Mouse (Mus musculus) embryonic fibroblast, embryonic 13.5 days (primary cell): ENCODE measurements around the gene Pttg1ip. TPM values are rescaled to one million over a fixed set of nuclear protein-coding genes. Genes with fewer than 3 reads are reported as not detected.

Source experiments
- H3K27ac ChIP-seq: 2 replicates; pipeline ENCODE4 v1.5.1; 2012; ENCODE audit warnings: low read length, control low read depth, inconsistent platforms; ENCODE audit not compliant: insufficient read depth
- H3K4me1 ChIP-seq: 2 replicates; pipeline ENCODE4 v1.6.1; 2011; ENCODE audit warnings: low read length; ENCODE audit not compliant: control insufficient read depth, insufficient read depth
- H3K4me3 ChIP-seq: 2 replicates; pipeline ENCODE4 v1.5.1; 2011; ENCODE audit warnings: mild to moderate bottlenecking, control low read depth, low read length; ENCODE audit not compliant: insufficient read depth
- CTCF ChIP-seq: IDR thresholded peaks from 2 replicates; pipeline ENCODE4 v1.5.1; 2011; ENCODE audit warnings: mild to moderate bottlenecking, control low read depth, low read length, moderate library complexity, borderline replicate concordance; ENCODE audit not compliant: insufficient read depth
- POLR2A ChIP-seq: IDR thresholded peaks from 2 replicates; pipeline ENCODE4 v1.6.1; 2011; ENCODE audit warnings: low read depth, mild to moderate bottlenecking, control low read depth, low read length, moderate library complexity
- polyA plus RNA-seq: library from polyadenylated mRNA; stranded (reverse); fragments of >200 nt; gene quantifications from 2 replicates; pipeline ENCODE4 v1.2.4, GENCODE M21; 2011; ENCODE audit warnings: low read depth; ENCODE audit not compliant: missing spikeins, insufficient read length

Pttg1ip gene
- polyA plus RNA-seq, 1 experiment = 138 TPM

DNA sequence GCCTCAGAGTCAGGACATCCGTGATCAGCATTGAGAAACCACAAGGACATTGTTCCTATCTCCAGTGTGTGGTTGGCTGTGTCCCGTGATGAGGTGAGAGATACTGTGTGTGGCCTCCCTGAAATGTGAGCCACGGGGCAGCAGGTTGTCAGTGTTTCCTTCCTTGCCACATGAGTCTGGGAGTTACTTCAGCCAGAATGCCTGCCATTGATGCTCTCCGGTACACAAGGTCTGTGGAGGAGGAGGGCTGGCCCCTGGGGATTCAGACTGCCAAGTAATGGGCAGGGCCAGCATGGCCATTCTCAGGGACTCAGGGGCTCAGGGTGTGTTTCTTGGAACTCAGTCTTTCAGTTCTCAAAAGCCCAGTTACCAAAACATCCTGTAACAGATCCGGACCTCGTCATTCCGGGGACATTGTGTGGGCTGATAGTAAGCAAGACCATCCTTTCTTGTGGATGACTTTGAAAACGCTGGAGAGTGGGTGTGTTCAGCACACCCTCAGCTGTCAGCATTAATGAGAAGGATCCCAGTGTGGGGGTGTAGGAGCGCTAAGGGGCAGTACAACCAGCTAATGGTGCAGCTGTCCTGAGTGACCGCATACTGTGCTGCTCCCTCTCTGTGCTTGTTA, 2.4 kb downstream of the Pttg1ip start:
- Histone ChIP-seq H3K4me1 (peaks cover 12% of the 10 kb centered on the region), H3K27ac (peak overlapping the region; percentile 28; the same call in 1 of the 2 replicates), H3K4me3 (no peak overlapping the region)
- TF ChIP-seq CTCF = no peak
- TF ChIP-seq POLR2A = no peak

DNA sequence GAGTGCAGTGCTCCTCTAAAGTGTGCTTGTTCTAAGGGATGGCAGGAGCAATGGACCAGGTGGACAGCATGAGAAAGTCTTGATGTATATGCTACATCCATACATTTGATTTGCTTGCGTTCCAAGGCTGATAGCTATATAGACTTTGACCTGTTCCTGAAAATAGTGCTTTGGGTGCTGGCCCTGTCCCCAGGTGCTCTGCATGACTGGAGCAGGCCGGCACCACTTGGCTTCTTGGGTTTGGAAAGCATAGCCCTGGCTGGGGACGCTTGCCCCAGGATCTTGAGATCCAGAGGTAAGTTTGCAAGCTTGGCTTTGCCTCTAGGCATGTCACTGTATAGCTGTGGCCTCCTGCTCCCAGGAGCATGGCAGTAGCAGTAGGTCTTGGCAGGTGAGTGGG, 5.1 kb downstream of the Pttg1ip start:
- Histone ChIP-seq H3K27ac (no peak overlapping the region), H3K4me1 (peaks cover 12% of the 10 kb centered on the region), H3K4me3 (no peak overlapping the region)
- TF ChIP-seq POLR2A (no peak), CTCF (no peak)

DNA sequence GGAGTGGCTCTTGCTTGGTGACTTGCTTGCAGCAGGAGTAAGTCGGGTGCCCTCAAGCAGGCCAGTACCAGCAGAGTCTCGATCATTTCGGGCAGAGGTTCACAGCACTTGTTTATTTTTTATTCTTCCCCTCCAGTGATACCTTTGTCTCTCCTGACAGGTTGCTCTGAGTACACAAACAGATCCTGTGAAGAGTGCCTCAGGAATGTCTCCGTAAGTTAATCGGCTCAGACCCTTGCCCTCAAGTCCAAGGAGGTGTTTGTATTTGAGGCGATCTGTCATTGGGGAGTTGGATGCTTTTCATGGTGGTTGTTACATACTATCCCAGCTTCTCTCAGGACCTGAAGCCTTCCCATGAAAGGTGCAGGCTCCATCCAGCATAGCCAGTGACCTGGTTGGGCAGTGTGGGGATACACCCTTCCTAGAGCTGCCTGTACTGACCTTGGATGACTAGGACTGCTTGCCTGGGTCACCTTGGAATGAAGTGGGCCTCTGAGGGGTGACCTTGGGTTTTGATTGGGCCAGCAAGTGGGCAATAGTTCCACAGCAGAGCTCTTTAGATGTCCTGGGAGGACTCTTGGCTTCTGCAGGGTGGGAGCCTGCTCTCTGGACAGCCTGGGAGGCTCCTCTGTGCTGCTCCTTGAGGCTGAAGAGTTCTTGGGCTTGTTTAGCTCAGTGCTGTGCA, 5.7 kb downstream of the Pttg1ip start:
- H3K4me3 ChIP-seq = no peak overlapping the region
- TF ChIP-seq CTCF = no peak
- no peak for TF ChIP-seq POLR2A
- H3K4me1 ChIP-seq = peaks cover 12% of the 10 kb centered on the region
- H3K27ac ChIP-seq = no peak overlapping the region

DNA sequence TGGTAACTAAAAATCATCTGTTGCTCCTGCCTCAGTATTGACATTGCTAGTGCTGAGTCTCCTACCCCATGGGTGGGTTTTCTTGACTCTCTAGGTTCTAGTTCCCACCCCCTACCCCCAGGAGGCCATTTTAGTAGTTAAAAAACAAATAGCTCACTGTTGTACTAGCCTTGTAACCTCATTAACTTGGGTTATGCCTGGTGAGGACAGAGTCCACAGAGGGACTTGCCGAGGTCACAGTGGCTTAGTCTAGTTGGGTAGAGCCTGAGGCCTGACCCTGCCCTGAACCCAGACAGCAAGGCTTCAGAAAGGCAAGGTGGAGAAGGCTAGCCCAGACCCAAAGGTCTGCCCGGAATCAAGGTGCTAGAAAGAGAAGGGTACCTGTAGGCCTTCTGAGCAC, 6.5 kb downstream of the Pttg1ip start:
- Histone ChIP-seq H3K4me1 (peaks cover 10% of the 10 kb centered on the region), H3K27ac (no peak overlapping the region), H3K4me3 (no peak overlapping the region)
- no peak for TF ChIP-seq POLR2A
- TF ChIP-seq CTCF = no peak

DNA sequence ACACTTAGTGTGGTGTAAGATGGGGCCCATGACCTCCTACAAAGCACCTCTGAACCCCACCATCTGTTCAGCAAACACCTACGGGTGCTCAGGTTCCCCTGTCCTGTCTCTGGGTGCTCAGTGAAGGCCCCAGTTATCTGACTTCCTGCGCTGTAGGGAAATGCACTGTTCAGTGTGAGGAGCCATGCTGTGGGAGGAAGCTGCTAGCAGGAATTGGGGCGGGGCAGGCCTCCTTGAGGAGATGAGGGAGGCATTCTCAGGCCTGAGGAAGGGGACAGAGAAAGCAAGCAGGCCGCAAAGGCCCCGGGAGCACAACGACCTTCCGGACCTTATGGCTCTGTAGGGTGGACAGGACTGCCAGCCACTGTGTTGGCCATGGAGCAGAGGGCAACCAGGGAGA, 7.6 kb downstream of the Pttg1ip start:
- Histone ChIP-seq H3K27ac (no peak overlapping the region), H3K4me3 (no peak overlapping the region), H3K4me1 (0 out of 2 replicates have a peak, but pooled peaks cover under 1% of the 10 kb centered on the region)
- TF ChIP-seq CTCF = no peak

DNA sequence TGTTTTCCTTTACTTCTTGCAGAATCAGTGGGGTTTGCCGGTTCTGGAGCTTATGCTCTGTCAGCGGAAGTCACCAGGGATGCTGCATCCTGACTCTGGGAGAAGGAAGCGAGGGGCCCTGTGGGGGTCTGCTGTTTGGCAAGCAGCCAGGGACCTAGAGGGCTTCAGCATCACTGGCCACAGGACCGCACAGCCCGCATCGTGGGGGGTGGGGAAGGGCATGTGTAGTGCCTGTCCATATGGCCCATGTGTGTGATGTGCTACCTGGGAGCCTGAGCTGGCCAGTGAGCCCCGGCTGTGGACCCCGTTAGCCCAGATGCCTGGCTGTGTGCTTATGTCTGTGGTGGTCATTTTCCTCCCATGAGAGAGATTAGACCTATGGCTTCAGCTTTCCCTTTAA, 8.2 kb downstream of the Pttg1ip start:
- H3K4me1 ChIP-seq = no peaks in the 10 kb centered on the region
- no peak for TF ChIP-seq POLR2A
- no peak for TF ChIP-seq CTCF
- H3K27ac ChIP-seq = no peak overlapping the region
- no peak overlapping the region for H3K4me3 ChIP-seq

DNA sequence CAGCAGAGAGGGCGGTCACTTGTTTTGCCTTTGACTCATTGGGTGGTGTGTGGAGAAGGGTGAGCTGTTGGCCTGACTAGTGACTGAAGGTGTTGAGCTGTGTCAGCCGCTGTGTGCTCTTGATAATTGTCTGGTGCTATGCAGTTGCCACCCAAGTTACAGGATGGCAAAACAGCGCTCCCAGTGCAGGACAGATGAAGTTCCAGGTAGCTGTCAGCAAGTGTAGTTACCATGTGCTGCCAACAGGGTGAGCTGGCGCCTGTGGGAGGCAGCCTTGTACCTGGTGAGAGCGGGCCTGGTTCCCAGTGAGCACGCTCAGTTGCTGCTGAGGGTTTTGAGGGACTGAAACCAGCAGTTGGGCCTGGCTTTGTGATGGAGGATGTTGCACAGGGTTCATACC, 9.3 kb downstream of the Pttg1ip start:
- H3K27ac ChIP-seq = no peak overlapping the region
- no peak overlapping the region for H3K4me3 ChIP-seq
- peak; percentile 72 for TF ChIP-seq CTCF
- no peak for TF ChIP-seq POLR2A
- no peaks in the 10 kb centered on the region for H3K4me1 ChIP-seq

DNA sequence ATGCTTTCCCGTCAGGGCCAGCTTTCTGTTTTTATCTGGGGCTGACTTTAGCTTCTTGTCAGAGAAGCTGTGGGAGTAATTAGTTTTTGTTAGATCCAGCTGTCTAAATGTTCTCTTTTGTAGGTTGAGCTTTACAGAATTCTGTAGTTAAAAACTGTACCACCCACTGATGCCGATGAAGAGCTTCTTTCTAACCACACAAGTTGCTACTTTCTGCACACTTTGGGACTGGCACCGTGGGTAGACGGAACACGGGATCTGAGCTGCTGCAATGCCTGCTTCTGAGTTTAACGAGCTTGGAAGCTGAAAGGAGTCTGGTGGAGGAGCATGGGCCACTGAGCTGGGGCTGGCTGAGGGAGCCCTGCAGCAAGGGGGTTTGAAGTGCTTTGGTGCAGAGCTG, 10.0 kb downstream of the Pttg1ip start:
- Histone ChIP-seq H3K27ac (no peak overlapping the region), H3K4me3 (no peak overlapping the region), H3K4me1 (no peaks in the 10 kb centered on the region)
- TF ChIP-seq POLR2A = no peak
- no peak for TF ChIP-seq CTCF

DNA sequence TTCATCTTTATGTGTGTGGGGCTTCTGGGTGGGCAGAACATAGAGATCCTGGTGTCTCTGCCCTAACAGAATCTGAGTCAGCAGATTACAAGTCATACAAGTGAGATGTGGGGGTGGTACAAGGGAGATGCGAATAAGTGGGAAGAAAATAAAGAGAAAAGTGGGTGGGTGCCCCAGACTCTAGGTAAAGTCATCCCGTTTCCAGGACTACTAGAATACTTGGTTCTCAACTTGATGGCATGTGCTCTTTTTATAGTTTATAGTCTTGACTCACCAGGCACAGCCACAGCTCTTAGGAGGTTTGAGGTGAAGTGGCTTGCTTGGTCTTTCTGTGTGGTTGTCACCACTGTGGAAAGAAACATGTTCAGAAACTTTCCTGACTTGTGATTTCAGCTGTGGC, 14.5 kb downstream of the Pttg1ip start:
- Histone ChIP-seq H3K4me1 (no peaks in the 10 kb centered on the region), H3K27ac (no peak overlapping the region), H3K4me3 (no peak overlapping the region)
- TF ChIP-seq CTCF = no peak
- TF ChIP-seq POLR2A = no peak

DNA sequence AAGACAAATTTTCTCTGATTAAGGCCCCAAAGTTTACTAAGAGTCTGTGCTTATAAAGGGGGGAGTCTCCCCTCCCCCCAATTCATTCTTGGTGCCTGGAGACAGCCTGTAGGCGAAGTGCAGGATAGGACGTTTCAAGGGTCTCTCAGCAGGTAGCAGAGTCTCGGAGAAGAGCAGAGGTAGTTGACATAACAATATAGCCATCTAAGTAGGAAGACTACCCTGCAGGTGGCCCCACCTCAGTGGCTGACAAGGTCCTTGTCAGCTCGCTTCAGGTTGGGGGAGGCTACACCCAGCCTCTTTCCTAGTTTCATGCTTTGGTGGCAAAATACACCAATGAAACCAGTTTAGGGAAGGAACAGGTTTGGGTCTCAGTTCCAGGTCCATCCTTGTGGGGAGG, 21.5 kb downstream of the Pttg1ip start:
- Histone ChIP-seq H3K4me3 (no peak overlapping the region), H3K4me1 (no peaks in the 10 kb centered on the region), H3K27ac (no peak overlapping the region)
- no peak for TF ChIP-seq POLR2A
- no peak for TF ChIP-seq CTCF
